Mouse (Mus musculus): ENCODE data around the gene Prss40. TPM values are rescaled to one million over a fixed set of nuclear protein-coding genes. Genes with fewer than 3 reads are reported as not detected.

The Prss40 gene
- polyA plus RNA-seq, 1 experiment from 2014 or later: 0.13 TPM

DNA sequence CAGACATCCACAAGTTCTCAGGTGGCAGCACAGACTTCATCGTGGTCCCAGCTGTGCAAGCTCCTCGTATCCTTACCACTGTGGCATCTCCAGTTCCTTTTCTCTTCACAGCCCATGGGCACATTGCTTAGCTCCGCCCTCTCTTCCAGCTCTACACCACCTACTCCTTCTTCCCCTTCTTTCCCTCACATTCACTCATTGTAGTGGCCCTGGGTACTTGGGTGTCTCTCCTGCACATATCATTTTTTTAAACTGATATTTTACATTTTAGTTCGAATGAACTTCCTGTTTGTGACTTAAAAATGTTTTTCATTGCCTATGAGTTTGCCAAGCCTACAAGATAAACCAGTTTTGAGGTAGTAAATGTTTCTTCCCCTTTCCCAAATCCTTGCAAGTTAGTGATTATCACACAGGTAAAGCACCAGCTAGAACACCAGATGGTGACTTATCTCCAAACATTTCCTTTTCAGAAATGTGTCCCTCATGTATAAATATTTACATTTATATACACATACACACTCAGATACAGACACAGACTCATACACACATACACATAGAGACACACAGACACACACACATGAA, 54.7 kb downstream of the Prss40 start:
- ATAC-seq (ENCODE audit: insufficient number of reproducible peaks, insufficient read depth, low FRiP score, low TSS enrichment, low read depth): no peak

DNA sequence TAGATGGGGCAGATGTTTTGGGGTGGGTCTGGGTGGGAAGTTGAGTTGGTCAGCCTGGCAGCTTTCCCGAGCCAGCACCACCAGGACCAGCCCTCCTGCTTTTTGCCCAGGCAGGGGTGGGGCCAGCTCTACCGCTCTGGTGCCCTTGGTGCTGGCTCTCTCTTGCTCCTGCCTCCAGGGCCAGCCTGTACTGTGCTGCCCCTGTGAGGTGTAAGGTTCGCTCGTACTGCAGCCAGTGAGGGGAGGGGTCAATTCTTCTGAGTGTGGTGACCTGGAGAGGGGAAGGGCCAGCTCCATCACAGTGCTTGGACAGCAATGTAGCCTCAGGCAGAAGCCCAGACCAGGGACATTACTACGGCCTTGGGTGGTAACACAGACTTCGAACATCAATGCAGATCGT, 55.4 kb downstream of the Prss40 start:
- no peak overlapping the region for H3K4me2 ChIP-seq
- no peak for ATAC-seq (ENCODE audit: insufficient number of reproducible peaks, insufficient read depth, low FRiP score, low TSS enrichment, low read depth)
- H3K36me3 ChIP-seq: no peaks in the 10 kb centered on the region
- no peak overlapping the region for H3K27ac ChIP-seq
- no peak overlapping the region for H3K9ac ChIP-seq (replicated peaks)
- 57% methylated on average over 7 of the region's 7 CpGs for WGBS
- no peaks in the 10 kb centered on the region for H3K9me3 ChIP-seq
- peaks cover 3% of the 10 kb centered on the region; the same call in 1 of the 2 replicates for H3K4me1 ChIP-seq (replicated peaks)
- no peak overlapping the region for H3K4me3 ChIP-seq (replicated peaks)
- no peaks in the 10 kb centered on the region for H3K27me3 ChIP-seq

More for the DNA sequence above, 54.7 kb downstream of the Prss40 start:
- Histone ChIP-seq H3K36me3 (no peaks in the 10 kb centered on the region), H3K27ac (no peak overlapping the region), H3K9me3 (no peaks in the 10 kb centered on the region), H3K9ac (replicated peaks) (no peak overlapping the region), H3K4me1 (replicated peaks) (peaks cover 7% of the 10 kb centered on the region; the same call in 1 of the 2 replicates), H3K4me3 (replicated peaks) (no peak overlapping the region), H3K4me2 (no peak overlapping the region), H3K27me3 (no peaks in the 10 kb centered on the region)
- WGBS: 87% methylated on average over 4 of the region's 4 CpGs

GRCm38 (mm10) chr1:34502991-34503390, 57.8 kb downstream of the Prss40 start:
- H3K27ac ChIP-seq: no peak overlapping the region
- H3K4me3 ChIP-seq (replicated peaks): no peak overlapping the region
- no peaks in the 10 kb centered on the region for H3K9me3 ChIP-seq
- WGBS: 59% methylated on average over 3 of the region's 3 CpGs
- no peak for ATAC-seq (ENCODE audit: insufficient number of reproducible peaks, insufficient read depth, low FRiP score, low TSS enrichment, low read depth)
- no peaks in the 10 kb centered on the region for H3K4me1 ChIP-seq (replicated peaks)
- no peak overlapping the region for H3K9ac ChIP-seq (replicated peaks)
- H3K36me3 ChIP-seq: no peaks in the 10 kb centered on the region
- no peaks in the 10 kb centered on the region for H3K27me3 ChIP-seq
- no peak overlapping the region for H3K4me2 ChIP-seq

Other genes starting within 250 kb of the Prss40 start
- 45.4 and 45.7 TPM in 2 replicates for gene Ccdc115, start 121.3 kb downstream of the Prss40 start, polyA plus RNA-seq (2016; fragmentation: Nextera tagmentation; extraction: Ambion mirVana)
- gene Imp4, start 121.1 kb downstream of the Prss40 start, polyA plus RNA-seq (2016; fragmentation: Nextera tagmentation; extraction: Ambion mirVana): 90.3 and 93.1 TPM in 2 replicates
- 10.8 and 13.4 TPM in 2 replicates for gene Ptpn18, start 101.2 kb downstream of the Prss40 start, polyA plus RNA-seq (2016; fragmentation: Nextera tagmentation; extraction: Ambion mirVana)
- gene Prss39, start 62.5 kb downstream of the Prss40 start, polyA plus RNA-seq (2016; fragmentation: Nextera tagmentation; extraction: Ambion mirVana): not detected in 2 replicates
- not detected in 2 replicates for gene Cfc1, start 25.3 kb downstream of the Prss40 start, polyA plus RNA-seq (2016; fragmentation: Nextera tagmentation; extraction: Ambion mirVana)
- gene Amer3, start 18.7 kb upstream of the Prss40 start, polyA plus RNA-seq (2016; fragmentation: Nextera tagmentation; extraction: Ambion mirVana): 0.05 TPM in 1 of 2 replicates, not detected in the other